Mouse (Mus musculus) heart, embryonic 16.5 days (tissue): ENCODE measurements around the gene Olfr211. TPM values are rescaled to one million over a fixed set of nuclear protein-coding genes. Genes with fewer than 3 reads are reported as not detected.

Experiments used
- polyA plus RNA-seq: library from polyadenylated mRNA; unstranded; fragments of >200 nt; fragmentation: Nextera tagmentation; extraction: Ambion mirVana; gene quantifications from 2 replicates; pipeline ENCODE4 v1.2.1, GENCODE M21; 2015

The Olfr211 gene
- polyA plus RNA-seq, 1 experiment from 2014 or later: not detected

Other genes with a start within 250 kb of the Olfr211 start
- gene Zfand4, start 224.9 kb upstream of the Olfr211 start, polyA plus RNA-seq: 3.1 and 3.4 TPM in 2 replicates
- 25.2 and 26.5 TPM in 2 replicates for gene March8, start 151.1 kb upstream of the Olfr211 start, polyA plus RNA-seq
- gene Alox5, start 27.9 kb upstream of the Olfr211 start, polyA plus RNA-seq: 2.7 and 2.9 TPM in 2 replicates
- not detected in 2 replicates for gene Olfr212, start 17.4 kb downstream of the Olfr211 start, polyA plus RNA-seq
- not detected in 2 replicates for gene Olfr213, start 49.4 kb downstream of the Olfr211 start, polyA plus RNA-seq
- 0.45 and 2.3 TPM in 2 replicates for gene Gm5580, start 62.0 kb downstream of the Olfr211 start, polyA plus RNA-seq
- gene Olfr214, start 65.1 kb downstream of the Olfr211 start, polyA plus RNA-seq: not detected in 2 replicates
- gene Olfr215, start 95.1 kb downstream of the Olfr211 start, polyA plus RNA-seq: not detected in 2 replicates
- gene Zfp422, start 139.9 kb downstream of the Olfr211 start, polyA plus RNA-seq: 78.8 and 89.8 TPM in 2 replicates
- gene Depp1, start 161.5 kb downstream of the Olfr211 start, polyA plus RNA-seq: 65.7 and 68.9 TPM in 2 replicates
- 6.2 and 6.5 TPM in 2 replicates for gene Rassf4, start 184.9 kb downstream of the Olfr211 start, polyA plus RNA-seq
- gene Tmem72, start 227.8 kb downstream of the Olfr211 start, polyA plus RNA-seq: 0.03 and 0.06 TPM in 2 replicates